Mouse (Mus musculus) heart, postnatal 0 days (tissue): ENCODE data around the gene Gm11032.

Source experiments
- CTCF ChIP-seq: IDR thresholded peaks from 2 replicates; pipeline ENCODE4 v1.5.1; 2016; ENCODE audit warnings: antibody characterized with exemption, control low read depth, low read depth
- EP300 ChIP-seq: IDR thresholded peaks from 2 replicates; pipeline ENCODE4 v1.6.1; 2016; ENCODE audit warnings: antibody characterized with exemption, low read depth

- TF ChIP-seq CTCF (no peak), EP300 (no peak)
These were observed 21.5 kb upstream of the Gm11032 start for GRCm38 (mm10) chr11:4598411-4598810.
